In the genomic region with DNA sequence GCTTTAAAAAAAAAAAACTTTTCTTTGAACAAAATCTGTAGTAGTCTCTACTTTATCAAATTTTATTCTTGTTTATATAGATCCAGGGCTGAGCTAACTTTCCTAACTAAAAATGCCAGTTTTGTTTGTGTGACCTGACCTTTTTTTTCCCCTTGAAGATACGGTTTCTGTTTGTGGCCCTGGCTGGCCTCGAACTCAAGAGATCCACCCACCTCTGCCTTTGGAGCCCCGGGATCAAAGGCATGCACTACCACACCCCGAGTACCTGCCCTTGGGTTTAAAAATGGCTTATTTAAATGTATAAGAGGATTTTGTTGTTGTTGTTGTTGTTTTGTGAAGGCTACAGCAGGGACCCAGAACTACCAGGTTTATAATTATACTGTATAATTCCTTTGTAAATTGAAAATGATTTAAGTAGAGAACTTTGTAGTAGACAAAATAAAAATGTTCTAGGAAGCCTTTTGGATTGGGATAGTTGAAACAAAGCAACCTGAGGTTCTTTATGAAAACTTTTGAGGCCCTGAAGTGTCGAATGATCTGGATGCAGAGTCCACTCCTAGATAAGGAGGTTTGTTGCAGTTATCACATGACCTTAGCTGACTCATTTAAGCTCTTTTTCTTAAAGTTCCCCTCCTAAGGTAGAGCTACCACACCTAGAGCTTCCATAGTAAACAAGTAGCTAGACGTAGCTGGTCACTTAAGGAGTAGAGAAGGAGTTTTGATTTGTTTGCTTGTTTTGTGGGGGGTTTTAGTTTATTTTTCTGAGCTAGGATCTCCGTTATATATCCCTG, we compare ENCODE assay signal across 8 mouse cellular contexts. TPM values are rescaled to one million over a fixed set of nuclear protein-coding genes. Genes with fewer than 3 reads are reported as not detected.
DNase-seq lines count a peak whose midpoint lies in the region; ATAC-seq lines count a peak whose summit lies in the region.

No protein-coding gene starts in this region.

- DNase-seq in adrenal gland, adult 2 months: peak; percentile 21
- no peak for DNase-seq in adrenal gland, adult 18-20 months (ENCODE audit: low spot score in 2 of 2)
- peak; percentile 44 for DNase-seq in 3T3-L1 (ENCODE audit: low read depth, low spot score)
- DNase-seq in forebrain, embryonic 11.5 days (ENCODE audit: low spot score): no peak
- no peak for DNase-seq in liver, embryonic 11.5 days (ENCODE audit: low spot score)
- no peak for DNase-seq in gastrocnemius, postnatal 25 days
- DNase-seq in layer of hippocampus, postnatal 36 days: no peak
- DNase-seq in spleen, adult 12 weeks (ENCODE audit: low spot score): no peak

- WGBS in forebrain, embryonic 11.5 days: 54% methylated on average over 7 of the region's 7 CpGs
- WGBS in liver, embryonic 11.5 days: 22% methylated on average over 7 of the region's 7 CpGs

- no peak overlapping the region; the same call in 1 of the 2 replicates for H3K9ac ChIP-seq in forebrain, embryonic 11.5 days (ENCODE audit: low read length)
- peak overlapping the region; percentile 54 for H3K9ac ChIP-seq in liver, embryonic 11.5 days (ENCODE audit: low read depth, low read length)

- H3K4me1 ChIP-seq in forebrain, embryonic 11.5 days (replicated peaks; ENCODE audit: control insufficient read depth, insufficient read depth, low read length): peaks cover 4% of the 10 kb centered on the region; the same call in 1 of the 2 replicates
- H3K4me1 ChIP-seq in liver, embryonic 11.5 days (replicated peaks; ENCODE audit: control insufficient read depth, insufficient read depth, low read length): peaks cover 27% of the 10 kb centered on the region

- peak overlapping the region; percentile 60; the same call in 1 of the 2 replicates for H3K4me2 ChIP-seq in forebrain, embryonic 11.5 days (ENCODE audit: low read depth, low read length, severe bottlenecking)
- peak overlapping the region; percentile 80 for H3K4me2 ChIP-seq in liver, embryonic 11.5 days

- H3K9me3 ChIP-seq in forebrain, embryonic 11.5 days (ENCODE audit: control insufficient read depth, low read length): no peaks in the 10 kb centered on the region
- no peaks in the 10 kb centered on the region for H3K9me3 ChIP-seq in liver, embryonic 11.5 days (ENCODE audit: control insufficient read depth, low read length)

- H3K36me3 ChIP-seq in forebrain, embryonic 11.5 days (ENCODE audit: control insufficient read depth, insufficient read depth, low read length): no peaks in the 10 kb centered on the region; the same call in 1 of the 2 replicates
- peaks cover 9% of the 10 kb centered on the region for H3K36me3 ChIP-seq in liver, embryonic 11.5 days (ENCODE audit: control insufficient read depth, insufficient read depth, low read length)

- ATAC-seq in forebrain, embryonic 11.5 days (replicated peaks; ENCODE audit: low FRiP score): no peak
- ATAC-seq in liver, embryonic 11.5 days (replicated peaks; ENCODE audit: low FRiP score): no peak

- no peak overlapping the region for H3K27ac ChIP-seq in forebrain, embryonic 11.5 days (ENCODE audit: low read depth, low read length)
- H3K27ac ChIP-seq in liver, embryonic 11.5 days (ENCODE audit: low read depth, low read length): peak overlapping the region; percentile 57

- peak overlapping the region; percentile 52 for H3K4me3 ChIP-seq in forebrain, embryonic 11.5 days (ENCODE audit: low read depth, low read length)
- H3K4me3 ChIP-seq in liver, embryonic 11.5 days (ENCODE audit: low read depth, low read length): peak overlapping the region; percentile 66

- H3K27me3 ChIP-seq in forebrain, embryonic 11.5 days (ENCODE audit: control insufficient read depth, insufficient read depth, low read length): no peaks in the 10 kb centered on the region
- no peaks in the 10 kb centered on the region for H3K27me3 ChIP-seq in liver, embryonic 11.5 days (replicated peaks; ENCODE audit: control insufficient read depth, insufficient read depth, low read length)

RNA-seq across cellular contexts. Expression of gene Tor1aip1, which starts 5.4 kb away (rescaled TPM):
- total RNA-seq in adrenal gland, adult 2 months (2021): 100 to 1,000 TPM in 1 of 2 experiments, 10 to 100 TPM in 1; 85.6 to 141 TPM
- 75.3 and 88.5 TPM in 2 replicates for polyA plus RNA-seq in adrenal gland, adult 2 months (2012; rRNA removed)
- total RNA-seq in adrenal gland, adult 18-20 months (2021): 100 to 1,000 TPM; 102 to 127 TPM
- polyA plus RNA-seq in forebrain, embryonic 11.5 days (2014; fragmentation: Nextera tagmentation; extraction: Ambion mirVana): 36.0 and 39.5 TPM in 2 replicates
- 29.3 and 31.7 TPM in 2 replicates for polyA plus RNA-seq in liver, embryonic 11.5 days (2014; fragmentation: Nextera tagmentation; extraction: Ambion mirVana)
- total RNA-seq in gastrocnemius, postnatal 25 days (2021): 10 to 100 TPM; 79.8 to 91.5 TPM
- 10 to 100 TPM; 33.6 to 34.8 TPM for total RNA-seq in layer of hippocampus, postnatal 36 days (2021)

RNA-seq across cellular contexts. Expression of gene Tor1aip2, which starts 6.4 kb away (rescaled TPM):
- 100 to 1,000 TPM in 1 of 2 experiments, 10 to 100 TPM in 1; 98.7 to 163 TPM for total RNA-seq in adrenal gland, adult 2 months (2021)
- polyA plus RNA-seq in adrenal gland, adult 2 months (2012; rRNA removed): 44.6 and 52.6 TPM in 2 replicates
- total RNA-seq in adrenal gland, adult 18-20 months (2021): 100 to 1,000 TPM; 110 to 165 TPM
- polyA plus RNA-seq in forebrain, embryonic 11.5 days (2014; fragmentation: Nextera tagmentation; extraction: Ambion mirVana): 112 and 116 TPM in 2 replicates
- polyA plus RNA-seq in liver, embryonic 11.5 days (2014; fragmentation: Nextera tagmentation; extraction: Ambion mirVana): 92.8 and 104 TPM in 2 replicates
- 10 to 100 TPM; 46.5 to 48.6 TPM for total RNA-seq in gastrocnemius, postnatal 25 days (2021)
- 10 to 100 TPM; 54.7 to 63.6 TPM for total RNA-seq in layer of hippocampus, postnatal 36 days (2021)

Comparison
In these comparisons a context has a peak if more than half of its experiments do, and no peak if none do; other contexts are left out.
1. DNase-seq: peak in adrenal gland, adult 2 months (single experiment) and 3T3-L1 (single experiment); none in adrenal gland, adult 18-20 months (0 of 2), forebrain, embryonic 11.5 days (single experiment), liver, embryonic 11.5 days (single experiment), gastrocnemius, postnatal 25 days (single experiment), layer of hippocampus, postnatal 36 days (0 of 2) and spleen, adult 12 weeks (single experiment).